Mouse (Mus musculus) gonadal fat pad, adult 2 months (tissue): ENCODE data around the gene Pkd1l2. TPM values are rescaled to one million over a fixed set of nuclear protein-coding genes. Genes with fewer than 3 reads are reported as not detected.

ENCODE experiments used
- DNase-seq: peaks from one replicate; pipeline ENCODE4 v3.0.0-alpha.2; 2012; ENCODE audit warnings: low read depth
- polyA plus RNA-seq: library from polyadenylated mRNA; depleted of rRNA; stranded (reverse); fragments of >200 nt; gene quantifications from 2 replicates; pipeline ENCODE4 v1.2.3, GENCODE M21; 2012; rRNA removed

The Pkd1l2 gene
- polyA plus RNA-seq, 1 experiment: 0.04 TPM

DNA sequence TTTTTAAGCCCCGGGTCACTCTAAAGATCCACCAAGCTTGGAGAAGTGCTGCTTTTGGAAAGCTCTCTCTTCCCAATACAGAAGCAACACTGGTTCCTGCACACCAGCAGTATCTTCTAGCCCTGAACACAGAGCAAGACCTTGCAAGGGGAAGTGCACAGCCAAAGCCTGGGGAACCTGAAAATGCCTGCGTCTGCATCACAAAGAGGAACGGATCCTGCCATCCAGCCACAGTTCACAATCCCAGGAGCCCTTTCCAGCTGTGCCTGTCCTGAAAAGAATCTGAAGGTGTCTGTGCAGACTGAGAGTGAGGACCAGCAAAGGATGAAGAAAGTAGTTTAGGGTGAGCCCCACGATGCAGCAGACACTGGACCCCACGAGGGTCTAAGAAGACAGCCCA lies 107.2 kb downstream of the Pkd1l2 start:
- no peak for DNase-seq

DNA sequence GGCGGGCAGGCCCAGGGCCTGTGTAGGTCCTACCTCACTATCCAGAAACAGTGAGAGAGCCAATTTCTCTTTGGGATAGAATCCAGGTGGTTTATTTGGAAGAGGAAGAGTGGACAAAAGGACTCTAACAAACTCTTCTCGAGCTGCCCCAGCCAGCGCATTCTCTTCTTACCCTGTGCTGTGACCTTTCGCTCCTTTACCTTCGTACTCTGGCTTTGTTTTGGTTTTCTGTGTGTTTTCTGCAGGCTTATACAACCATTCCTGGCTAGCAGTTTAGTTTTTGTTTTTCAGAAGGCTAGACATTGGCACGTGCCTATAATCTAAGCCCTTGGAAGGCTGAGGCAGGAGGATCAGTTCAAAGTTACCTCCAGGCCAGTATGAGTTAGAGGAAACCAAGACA lies 112.7 kb downstream of the Pkd1l2 start:
- no peak for DNase-seq

GRCm38 (mm10) chr8:116954415-116954814 lies 127.8 kb downstream of the Pkd1l2 start:
- no peak for DNase-seq

DNA sequence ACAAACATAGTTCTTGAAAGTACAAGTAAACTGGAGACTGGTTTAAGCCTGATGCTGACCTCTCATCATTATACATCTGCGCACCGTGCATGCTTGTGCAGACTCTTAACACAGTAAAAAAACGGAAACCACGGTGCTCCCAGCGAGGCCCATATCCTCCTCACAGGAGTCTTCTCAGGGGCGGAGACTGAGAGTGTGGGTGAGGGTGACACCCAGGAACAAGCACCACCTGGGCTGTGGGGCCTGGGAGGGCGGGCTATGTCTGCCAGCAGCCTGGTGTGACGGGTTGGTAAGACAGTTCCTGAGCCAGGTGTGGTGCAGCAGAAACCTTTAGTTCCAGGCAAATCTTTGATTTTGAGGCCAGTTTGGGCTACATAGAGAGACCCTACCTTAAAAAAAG lies 129.8 kb downstream of the Pkd1l2 start:
- DNase-seq: no peak

GRCm38 (mm10) chr8:116951778-116952177 lies 130.5 kb downstream of the Pkd1l2 start:
- no peak for DNase-seq

DNA sequence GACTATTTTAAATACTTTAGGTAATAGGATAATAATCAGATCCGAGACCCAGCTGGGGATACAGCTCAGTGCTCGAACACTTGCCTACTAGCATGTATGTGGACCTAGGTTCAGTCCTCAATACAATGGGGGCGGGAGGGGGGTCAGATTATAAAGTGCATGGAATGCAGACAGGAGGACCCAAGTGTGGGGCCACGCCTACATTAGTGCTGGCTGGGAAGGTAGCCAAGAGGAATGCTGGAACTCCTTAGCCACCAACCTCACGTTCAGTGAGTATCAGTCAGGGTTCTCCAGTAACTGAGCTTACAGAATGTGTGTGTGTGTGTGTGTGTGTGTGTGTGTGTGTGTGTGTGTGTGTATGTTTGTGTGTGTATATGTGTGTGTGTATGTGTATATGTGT lies 130.9 kb downstream of the Pkd1l2 start:
- DNase-seq: no peak

- DNase-seq: no peak
Observed at GRCm38 (mm10) chr8:116947589-116947988, 134.7 kb downstream of the Pkd1l2 start.

DNA sequence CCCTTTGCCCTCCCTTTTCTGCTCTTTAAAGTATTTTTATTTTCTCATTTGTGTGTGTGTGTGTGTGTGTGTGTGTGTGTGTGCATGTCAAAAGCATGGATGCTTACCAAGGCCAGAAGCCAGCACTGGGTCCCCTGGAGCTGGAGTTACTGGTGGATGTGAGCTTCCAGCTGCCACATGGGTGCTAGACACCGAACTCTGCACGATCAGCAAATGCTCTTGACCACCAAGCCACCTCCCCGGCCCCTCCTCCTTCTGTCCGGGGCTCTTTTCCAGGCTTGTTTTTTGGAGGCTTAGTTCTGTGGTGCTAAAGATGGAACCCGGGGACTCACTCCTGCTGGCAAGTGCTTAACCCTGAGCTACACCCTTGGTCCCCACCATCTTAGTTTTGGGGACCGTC lies 135.4 kb downstream of the Pkd1l2 start:
- no peak for DNase-seq

DNA sequence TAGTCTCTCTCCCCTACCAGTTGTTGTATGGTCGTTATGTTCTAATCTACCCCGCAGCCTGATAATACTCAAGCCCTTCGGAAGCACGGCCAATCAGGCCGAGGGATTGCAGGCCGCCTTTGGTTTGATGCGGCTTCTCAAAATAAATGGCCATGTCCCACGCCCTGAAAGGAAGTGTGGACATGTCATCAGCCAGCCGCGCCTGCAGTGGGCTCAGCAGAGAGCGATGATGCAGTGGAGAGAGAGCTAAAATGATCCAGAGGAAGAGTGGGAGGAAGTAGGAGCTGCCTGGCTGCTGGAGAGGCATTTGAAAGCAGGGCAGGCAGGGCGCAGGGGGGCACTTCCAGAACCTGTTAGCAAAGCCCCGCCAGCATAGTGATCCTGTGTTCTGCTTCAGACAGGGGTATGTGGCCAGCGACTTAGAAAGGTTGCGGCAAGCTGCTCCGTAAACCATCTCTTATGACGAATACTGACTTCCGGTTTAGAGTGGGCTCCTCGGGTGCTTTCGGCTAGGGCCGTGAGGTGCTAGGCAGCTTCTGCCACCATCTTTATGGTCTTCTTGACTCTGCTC lies 135.9 kb downstream of the Pkd1l2 start:
- DNase-seq: no peak

Other genes with a start within 250 kb of the Pkd1l2 start
- 6.5 and 7.6 TPM in 2 replicates for gene Cmc2, start 161.0 kb downstream of the Pkd1l2 start, polyA plus RNA-seq
- 1.8 and 2.3 TPM in 2 replicates for gene Cenpn, start 160.7 kb downstream of the Pkd1l2 start, polyA plus RNA-seq
- gene Atmin, start 139.1 kb downstream of the Pkd1l2 start, polyA plus RNA-seq: 13.3 and 16.9 TPM in 2 replicates
- gene 1700030J22Rik, start 103.5 kb downstream of the Pkd1l2 start, polyA plus RNA-seq: 2.0 and 2.2 TPM in 2 replicates
- gene Gcsh, start 88.9 kb downstream of the Pkd1l2 start, polyA plus RNA-seq: 72.6 and 88.8 TPM in 2 replicates
- gene Bco1, start 13.4 kb upstream of the Pkd1l2 start, polyA plus RNA-seq: 0.25 and 0.32 TPM in 2 replicates
- gene Gan, start 75.7 kb upstream of the Pkd1l2 start, polyA plus RNA-seq: 3.2 and 3.5 TPM in 2 replicates
- 38.4 and 55.2 TPM in 2 replicates for gene Cmip, start 174.6 kb upstream of the Pkd1l2 start, polyA plus RNA-seq